Mouse (Mus musculus): ENCODE measurements around the gene Mki67. TPM values are rescaled to one million over a fixed set of nuclear protein-coding genes. Genes with fewer than 3 reads are reported as not detected.

Gene Mki67
- polyA plus RNA-seq, 1 experiment from 2014 or later, result 50.9 TPM

- H3K4me1 ChIP-seq, result no peaks in the 10 kb centered on the region
- WGBS, result 88% methylated on average over 1 of the region's 1 CpGs
- H3K4me3 ChIP-seq, result no peak overlapping the region
- H3K9me3 ChIP-seq, result no peaks in the 10 kb centered on the region
- no peak overlapping the region for H3K27ac ChIP-seq (replicated peaks)
- no peak overlapping the region for H3K4me2 ChIP-seq (replicated peaks)
- H3K36me3 ChIP-seq, result no peaks in the 10 kb centered on the region
- ATAC-seq (ENCODE audit: low FRiP score, low read depth), result no peak
- H3K9ac ChIP-seq (replicated peaks), result no peak overlapping the region
- H3K27me3 ChIP-seq, result no peaks in the 10 kb centered on the region; the same call in 1 of the 2 replicates
Measured at GRCm38 (mm10) chr7:135644452-135644851, 71.7 kb downstream of the Mki67 start.

- peak; percentile 71 for ATAC-seq (ENCODE audit: low FRiP score, low read depth)
- peaks cover 6% of the 10 kb centered on the region; the same call in 1 of the 2 replicates for H3K27me3 ChIP-seq
- 0 out of 2 replicates have a peak overlapping the region, but pooled peaks have one; percentile 3 for H3K27ac ChIP-seq (replicated peaks)
- no peaks in the 10 kb centered on the region for H3K36me3 ChIP-seq
- H3K4me2 ChIP-seq (replicated peaks), result no peak overlapping the region
- H3K4me1 ChIP-seq, result 0 out of 2 replicates have a peak, but pooled peaks cover 3% of the 10 kb centered on the region
- WGBS, result 58% methylated on average over 14 of the region's 14 CpGs
- H3K4me3 ChIP-seq, result no peak overlapping the region
- no peaks in the 10 kb centered on the region for H3K9me3 ChIP-seq
- H3K9ac ChIP-seq (replicated peaks), result no peak overlapping the region
Measured at GRCm38 (mm10) chr7:135641698-135642507, 74.3 kb downstream of the Mki67 start.

Other genes with a start within 250 kb of the Mki67 start
- gene Clrn3, start 187.7 kb downstream of the Mki67 start, polyA plus RNA-seq (2016; fragmentation: Nextera tagmentation; extraction: Ambion mirVana), result not detected in 2 replicates
- 1.4 and 1.6 TPM in 2 replicates for gene Ptpre, start 178.9 kb downstream of the Mki67 start, polyA plus RNA-seq (2016; fragmentation: Nextera tagmentation; extraction: Ambion mirVana)

Measured in midbrain, embryonic 12.5 days (tissue).